Mouse (Mus musculus) T-cell, adult 66 days (primary cell): ENCODE results near the gene Slc10a6. TPM values are rescaled to one million over a fixed set of nuclear protein-coding genes. Genes with fewer than 3 reads are reported as not detected.

ENCODE experiments used
- total RNA-seq, 2 experiments: library from RNA; stranded (reverse); gene quantifications; 3 replicates in 1 of 2; 4 replicates in 1 of 2; pipeline ENCODE4 v1.2.4; 2023

The Slc10a6 gene
- not detected for total RNA-seq

DNA sequence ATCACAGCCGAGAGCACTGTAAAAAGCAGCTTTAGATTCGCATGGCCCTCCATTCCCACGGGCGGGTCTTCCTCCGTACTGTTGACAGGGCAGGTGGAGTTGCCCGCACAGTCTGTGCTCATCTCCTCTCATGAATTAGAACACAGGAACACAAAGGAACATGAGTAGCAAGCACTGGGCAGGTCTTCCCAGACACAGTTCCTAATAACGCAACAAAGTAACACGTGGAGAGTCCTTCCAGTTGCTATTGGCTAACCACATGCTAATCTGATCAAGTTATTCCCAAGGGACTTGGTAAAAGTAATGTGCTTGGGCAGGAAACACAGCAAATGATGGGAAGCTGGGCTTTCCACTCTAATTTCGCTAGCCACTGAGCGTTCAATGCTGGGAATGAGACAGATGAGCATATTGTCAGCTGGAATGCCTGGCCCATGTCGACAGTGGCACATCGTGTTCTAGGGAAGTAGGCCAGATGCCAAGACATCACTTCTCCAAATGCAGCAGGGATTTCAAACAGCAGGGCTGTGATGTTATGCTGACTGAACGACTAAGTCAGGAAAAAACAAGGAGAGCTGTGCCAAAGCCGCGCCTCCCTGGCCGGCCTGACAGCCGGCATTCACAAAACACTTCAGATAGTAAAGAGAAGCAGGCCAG, at the start of gene Slc10a6:
Gene Slc10a6 (minus strand): TSS at position 293 of the 654 bp plus-strand sequence.

DNA sequence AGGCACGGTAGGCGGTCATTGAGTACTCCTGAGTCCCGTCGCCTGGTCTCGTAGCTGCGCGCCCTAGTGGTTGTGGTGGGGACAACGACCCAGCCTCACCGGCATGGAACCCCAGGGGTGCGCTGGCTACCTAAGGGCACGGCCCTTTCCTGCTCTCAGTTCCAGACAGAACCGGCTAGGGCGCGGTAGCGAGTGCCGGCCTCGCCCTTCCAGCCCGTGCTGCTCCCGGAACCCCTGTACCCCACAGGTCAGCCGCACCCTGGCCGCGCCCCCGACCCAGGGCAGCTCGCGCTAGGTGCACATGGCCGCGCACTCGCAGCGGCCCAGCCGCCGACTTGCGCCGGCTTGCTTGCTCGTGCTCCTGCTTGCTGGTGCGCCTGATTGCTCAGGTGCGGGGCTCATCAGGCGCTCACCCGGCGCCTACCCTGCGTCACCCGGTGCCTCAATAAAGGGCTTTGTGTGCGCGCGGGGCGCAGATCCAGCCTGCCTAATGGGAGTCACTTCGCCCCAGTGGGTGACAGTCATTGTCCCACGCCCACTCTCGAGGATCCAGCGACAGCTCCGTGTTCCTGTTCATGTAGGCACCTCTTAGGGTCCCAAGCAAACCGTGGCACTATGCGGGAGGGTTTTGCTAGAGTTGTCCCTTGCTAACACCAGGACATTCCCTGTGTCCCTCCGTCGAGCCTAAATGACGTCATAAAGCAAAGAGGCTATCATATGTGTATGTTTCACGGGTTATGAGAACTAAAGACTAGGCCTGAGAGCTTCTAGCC, 26.3 kb upstream of the Slc10a6 start, which contains the start of gene 1700016H13Rik:
Gene 1700016H13Rik (minus strand): TSS at position 665 of the 773 bp plus-strand sequence.

Other genes starting within 250 kb of the Slc10a6 start
- gene Ptpn13, start 204.2 kb downstream of the Slc10a6 start, total RNA-seq = 10 to 100 TPM in 1 of 2 experiments, 1 to 10 TPM in 1; 9.7 to 10.4 TPM
- not detected for gene 1700016H13Rik, start 26.6 kb upstream of the Slc10a6 start, total RNA-seq
- 10 to 100 TPM; 78.3 to 85.9 TPM for gene Aff1, start 63.0 kb upstream of the Slc10a6 start, total RNA-seq